16 mouse cellular contexts compared by ENCODE assay signal in genomic region chr6:5032986-5033633, GRCm38 (mm10).
"Had no signal": no experiment of that assay in that cellular context is flagged by ENCODE, and none has a peak within 500 bp of the region (broad histone marks: within the 10 kb centered on the region; RNA-seq: fewer than 3 reads in every experiment).

No protein-coding gene starts in this region.

- H3K27ac ChIP-seq: macrophage; midbrain, embryonic 13.5 days; midbrain, embryonic 15.5 days; neural tube, embryonic 12.5 days; stomach, embryonic 15.5 days; stomach, postnatal 0 days had no signal

- DNase-seq: lung, adult 18-20 months; lung, embryonic 14.5 days; lung, postnatal 14 days; lung, postnatal 36 days; right cerebral cortex, postnatal 14 days; thymus, adult 2 months; thymus, postnatal 25 days; thymus, postnatal 4 days had no signal

- H3K4me3 ChIP-seq: megakaryocyte, embryonic 14.5 days; midbrain, embryonic 13.5 days; midbrain, embryonic 15.5 days; neural tube, embryonic 12.5 days; stomach, embryonic 15.5 days had no signal

- H3K4me2 ChIP-seq: lung, embryonic 14.5 days; midbrain, embryonic 11.5 days; midbrain, embryonic 13.5 days; midbrain, embryonic 15.5 days; neural tube, embryonic 12.5 days; stomach, embryonic 15.5 days had no signal

- H3K9me3 ChIP-seq: megakaryocyte, embryonic 14.5 days; midbrain, embryonic 13.5 days; midbrain, embryonic 15.5 days; neural tube, embryonic 12.5 days; stomach, embryonic 15.5 days had no signal

- H3K4me1 ChIP-seq: midbrain, embryonic 15.5 days had no signal

- H3K36me3 ChIP-seq: midbrain, embryonic 13.5 days; midbrain, embryonic 15.5 days; neural tube, embryonic 12.5 days; stomach, embryonic 15.5 days had no signal

- H3K9ac ChIP-seq: lung, embryonic 14.5 days; midbrain, embryonic 13.5 days; midbrain, embryonic 15.5 days; neural tube, embryonic 12.5 days; stomach, embryonic 15.5 days had no signal

- H3K27me3 ChIP-seq: midbrain, embryonic 13.5 days; midbrain, embryonic 15.5 days; neural tube, embryonic 12.5 days; stomach, embryonic 15.5 days had no signal

- ATAC-seq: midbrain, embryonic 13.5 days; midbrain, embryonic 15.5 days had no signal
